Mouse (Mus musculus): ENCODE data around the gene Stk32b. TPM values are rescaled to one million over a fixed set of nuclear protein-coding genes. Genes with fewer than 3 reads are reported as not detected.

The Stk32b gene
- total and polyA plus RNA-seq, 3 experiments, result 0.29 to 0.88 (median 0.45) TPM

GRCm38 (mm10) chr5:37457831-37458230 lies 259.1 kb downstream of the Stk32b start:
- Histone ChIP-seq H3K36me3 (ENCODE audit: control insufficient read depth, insufficient read depth, low read length) (no peaks in the 10 kb centered on the region), H3K4me3 (no peak overlapping the region), H3K27me3 (ENCODE audit: control insufficient read depth, insufficient read depth, low read length) (no peaks in the 10 kb centered on the region), H3K4me1 (ENCODE audit: control insufficient read depth, insufficient read depth, low read length) (no peaks in the 10 kb centered on the region), H3K79me2 (replicated peaks; ENCODE audit: control insufficient read depth, insufficient read depth, low read length) (no peaks in the 10 kb centered on the region), H3K27ac (no peak overlapping the region), H3K9ac (ENCODE audit: low read depth, low read length) (no peak overlapping the region)
- intact Hi-C loops (cut with DNase I), result no loop called here
- TF ChIP-seq POLR2A (IDR thresholded peaks at IDR 0.05; ENCODE audit: insufficient read depth, low read depth, low read length) (no peak), EP300 (IDR thresholded peaks at IDR 0.05; ENCODE audit: insufficient read depth, low read depth, low read length) (no peak), CTCF (IDR thresholded peaks at IDR 0.05) (no peak)
- DNase-seq, result no peak
- WGBS, result 77% methylated on average over 2 of the region's 2 CpGs

GRCm38 (mm10) chr5:37457191-37457590 lies 259.8 kb downstream of the Stk32b start:
- intact Hi-C loops (cut with DNase I), result no loop called here
- Histone ChIP-seq H3K27ac (no peak overlapping the region), H3K27me3 (ENCODE audit: control insufficient read depth, insufficient read depth, low read length) (no peaks in the 10 kb centered on the region), H3K36me3 (ENCODE audit: control insufficient read depth, insufficient read depth, low read length) (no peaks in the 10 kb centered on the region), H3K79me2 (replicated peaks; ENCODE audit: control insufficient read depth, insufficient read depth, low read length) (no peaks in the 10 kb centered on the region), H3K4me3 (no peak overlapping the region), H3K4me1 (ENCODE audit: control insufficient read depth, insufficient read depth, low read length) (no peaks in the 10 kb centered on the region), H3K9ac (ENCODE audit: low read depth, low read length) (no peak overlapping the region)
- DNase-seq, result no peak
- WGBS, result 72% methylated on average over 5 of the region's 5 CpGs
- TF ChIP-seq CTCF (IDR thresholded peaks at IDR 0.05) (no peak), POLR2A (IDR thresholded peaks at IDR 0.05; ENCODE audit: insufficient read depth, low read depth, low read length) (no peak), EP300 (IDR thresholded peaks at IDR 0.05; ENCODE audit: insufficient read depth, low read depth, low read length) (no peak)

- H3K79me2 ChIP-seq (replicated peaks; ENCODE audit: control insufficient read depth, insufficient read depth, low read length), result no peaks in the 10 kb centered on the region
- no peak overlapping the region for H3K9ac ChIP-seq (ENCODE audit: low read depth, low read length)
- no peaks in the 10 kb centered on the region for H3K36me3 ChIP-seq (ENCODE audit: control insufficient read depth, insufficient read depth, low read length)
- DNase-seq, result no peak
- H3K27ac ChIP-seq, result no peak overlapping the region
- 58% methylated on average over 2 of the region's 2 CpGs for WGBS
- no peaks in the 10 kb centered on the region for H3K4me1 ChIP-seq (ENCODE audit: control insufficient read depth, insufficient read depth, low read length)
- no peak overlapping the region for H3K4me3 ChIP-seq
- intact Hi-C loops (cut with DNase I), result no loop called here
- TF ChIP-seq CTCF (IDR thresholded peaks at IDR 0.05) (no peak), POLR2A (IDR thresholded peaks at IDR 0.05; ENCODE audit: insufficient read depth, low read depth, low read length) (no peak), EP300 (IDR thresholded peaks at IDR 0.05; ENCODE audit: insufficient read depth, low read depth, low read length) (no peak)
- H3K27me3 ChIP-seq (ENCODE audit: control insufficient read depth, insufficient read depth, low read length), result no peaks in the 10 kb centered on the region
Measured at GRCm38 (mm10) chr5:37456590-37456989, 260.4 kb downstream of the Stk32b start.

GRCm38 (mm10) chr5:37447546-37447945 lies 269.4 kb downstream of the Stk32b start:
- H3K9ac ChIP-seq (ENCODE audit: low read depth, low read length), result no peak overlapping the region
- H3K4me3 ChIP-seq, result no peak overlapping the region
- 43% methylated on average over 3 of the region's 3 CpGs for WGBS
- DNase-seq, result no peak
- intact Hi-C loops (cut with DNase I), result no loop called here
- H3K27me3 ChIP-seq (ENCODE audit: control insufficient read depth, insufficient read depth, low read length), result no peaks in the 10 kb centered on the region
- H3K79me2 ChIP-seq (replicated peaks; ENCODE audit: control insufficient read depth, insufficient read depth, low read length), result no peaks in the 10 kb centered on the region
- H3K36me3 ChIP-seq (ENCODE audit: control insufficient read depth, insufficient read depth, low read length), result no peaks in the 10 kb centered on the region
- no peaks in the 10 kb centered on the region for H3K4me1 ChIP-seq (ENCODE audit: control insufficient read depth, insufficient read depth, low read length)
- TF ChIP-seq EP300 (IDR thresholded peaks at IDR 0.05; ENCODE audit: insufficient read depth, low read depth, low read length) (no peak), POLR2A (IDR thresholded peaks at IDR 0.05; ENCODE audit: insufficient read depth, low read depth, low read length) (no peak), CTCF (IDR thresholded peaks at IDR 0.05) (no peak)
- no peak overlapping the region for H3K27ac ChIP-seq

- DNase-seq, result no peak
- Histone ChIP-seq H3K27me3 (ENCODE audit: control insufficient read depth, insufficient read depth, low read length) (no peaks in the 10 kb centered on the region), H3K27ac (no peak overlapping the region), H3K36me3 (ENCODE audit: control insufficient read depth, insufficient read depth, low read length) (no peaks in the 10 kb centered on the region), H3K9ac (ENCODE audit: low read depth, low read length) (no peak overlapping the region), H3K79me2 (replicated peaks; ENCODE audit: control insufficient read depth, insufficient read depth, low read length) (no peaks in the 10 kb centered on the region), H3K4me1 (ENCODE audit: control insufficient read depth, insufficient read depth, low read length) (no peaks in the 10 kb centered on the region), H3K4me3 (no peak overlapping the region)
- TF ChIP-seq POLR2A (IDR thresholded peaks at IDR 0.05; ENCODE audit: insufficient read depth, low read depth, low read length) (no peak), CTCF (IDR thresholded peaks at IDR 0.05) (no peak), EP300 (IDR thresholded peaks at IDR 0.05; ENCODE audit: insufficient read depth, low read depth, low read length) (no peak)
- 70% methylated on average over 2 of the region's 2 CpGs for WGBS
- intact Hi-C loops (cut with DNase I), result no loop called here
Measured at GRCm38 (mm10) chr5:37442767-37443166, 274.2 kb downstream of the Stk32b start.

GRCm38 (mm10) chr5:37435417-37435816 lies 281.6 kb downstream of the Stk32b start:
- Histone ChIP-seq H3K79me2 (replicated peaks; ENCODE audit: control insufficient read depth, insufficient read depth, low read length) (no peaks in the 10 kb centered on the region), H3K27ac (no peak overlapping the region), H3K27me3 (ENCODE audit: control insufficient read depth, insufficient read depth, low read length) (no peaks in the 10 kb centered on the region), H3K4me1 (ENCODE audit: control insufficient read depth, insufficient read depth, low read length) (no peaks in the 10 kb centered on the region), H3K9ac (ENCODE audit: low read depth, low read length) (no peak overlapping the region), H3K36me3 (ENCODE audit: control insufficient read depth, insufficient read depth, low read length) (no peaks in the 10 kb centered on the region), H3K4me3 (no peak overlapping the region)
- intact Hi-C loops (cut with DNase I), result no loop called here
- 87% methylated on average over 3 of the region's 3 CpGs for WGBS
- DNase-seq, result no peak
- TF ChIP-seq CTCF (IDR thresholded peaks at IDR 0.05) (peak; percentile 38), POLR2A (IDR thresholded peaks at IDR 0.05; ENCODE audit: insufficient read depth, low read depth, low read length) (no peak)
